Mouse (Mus musculus) liver, embryonic 14.5 days (tissue): ENCODE measurements around the gene Prtg.

Source experiments
- CTCF ChIP-seq: IDR thresholded peaks from 2 replicates; pipeline ENCODE4 v1.5.1; 2016; ENCODE audit warnings: antibody characterized with exemption, low read depth, control low read depth
- EP300 ChIP-seq: IDR thresholded peaks from 2 replicates; pipeline ENCODE4 v1.6.1; 2016; ENCODE audit warnings: antibody characterized with exemption, low read depth

DNA sequence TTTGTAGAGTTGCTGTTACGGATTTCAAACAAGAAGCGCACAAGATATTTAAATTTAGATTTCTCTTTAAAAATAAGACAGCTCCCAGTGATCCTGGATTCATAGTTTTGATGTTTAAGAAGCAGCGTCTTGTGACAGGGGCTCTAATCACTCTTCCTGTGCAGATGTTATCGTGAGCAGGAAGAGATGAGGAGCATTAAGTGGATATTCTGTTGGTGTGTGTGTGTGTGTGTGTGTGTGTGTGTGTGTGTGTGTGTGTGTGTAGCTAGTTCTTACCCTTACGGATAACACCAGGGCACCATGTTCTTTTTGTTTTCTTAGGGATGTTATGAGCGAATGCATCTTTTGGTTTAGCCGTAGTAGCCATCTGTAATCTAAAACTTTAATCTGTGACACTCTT lies 5.4 kb downstream of the Prtg start:
- TF ChIP-seq CTCF: no peak
- no peak for TF ChIP-seq EP300
